Mouse (Mus musculus) embryo, embryonic 11 days (tissue): Measurements from ENCODE around the gene Gclc.

ENCODE experiments used
- DNase-seq: peaks from one replicate; pipeline ENCODE4 v3.0.0-alpha.2; 2015

Gene Gclc

DNA sequence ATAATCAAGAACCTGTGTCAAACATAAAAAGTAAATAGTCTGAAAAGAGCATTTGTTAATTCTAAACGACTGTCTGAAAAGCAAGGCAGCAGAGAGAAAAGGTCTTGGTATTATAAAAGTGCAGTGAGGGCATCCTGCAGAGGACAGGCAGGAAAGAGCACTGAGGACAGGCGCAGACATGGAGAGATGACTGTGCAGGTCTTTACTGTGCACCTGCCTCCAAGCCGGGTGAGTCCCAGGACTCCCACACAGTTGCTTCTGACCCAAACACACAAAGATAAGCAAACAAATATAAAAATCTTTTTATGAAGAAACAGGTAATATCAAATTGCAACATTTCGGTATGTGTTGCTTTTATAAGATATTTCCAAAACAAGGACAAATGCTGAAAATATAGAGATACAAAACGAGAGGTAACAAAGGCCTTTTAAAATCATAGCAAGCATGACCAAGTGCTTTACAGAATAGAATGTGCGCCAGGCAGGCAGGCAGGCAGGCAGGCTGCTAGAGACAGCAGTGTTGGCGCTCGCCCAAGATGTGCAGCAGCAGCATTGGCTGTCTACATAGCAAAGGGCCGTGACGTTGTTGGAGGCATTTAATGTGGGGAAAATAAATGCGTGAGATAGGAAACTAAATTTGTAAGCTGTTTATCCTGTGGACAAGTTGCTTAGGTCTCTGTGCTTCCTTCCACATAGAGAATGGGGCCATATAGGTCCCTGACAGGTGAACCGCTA, 35.4 kb downstream of the Gclc start:
- DNase-seq, result no peak

- DNase-seq, result peak; percentile 18
These were observed 39.5 kb downstream of the Gclc start for GRCm38 (mm10) chr9:77793838-77794237.

DNA sequence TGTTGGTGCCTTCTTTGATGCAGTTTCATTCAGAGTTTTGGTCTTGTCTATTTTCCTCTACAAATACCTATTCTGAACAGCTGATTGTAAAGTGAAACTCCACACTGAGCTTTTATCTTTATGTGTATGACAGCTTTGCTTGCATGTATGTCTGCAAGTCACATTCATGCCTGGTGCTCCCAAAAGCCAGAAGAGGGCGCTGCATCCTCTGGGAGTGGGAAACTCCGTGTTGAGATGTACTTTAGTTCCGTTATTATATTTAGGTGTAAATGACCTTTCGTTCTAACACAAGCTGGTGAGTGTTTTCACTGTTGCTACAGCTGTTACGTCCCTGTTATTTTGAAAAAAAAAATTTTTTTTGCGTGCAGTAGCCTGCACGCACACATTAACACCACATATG, 48.1 kb downstream of the Gclc start:
- DNase-seq, result peak; percentile 72

- no peak for DNase-seq
These were observed 52.1 kb downstream of the Gclc start for GRCm38 (mm10) chr9:77806426-77806825.

DNA sequence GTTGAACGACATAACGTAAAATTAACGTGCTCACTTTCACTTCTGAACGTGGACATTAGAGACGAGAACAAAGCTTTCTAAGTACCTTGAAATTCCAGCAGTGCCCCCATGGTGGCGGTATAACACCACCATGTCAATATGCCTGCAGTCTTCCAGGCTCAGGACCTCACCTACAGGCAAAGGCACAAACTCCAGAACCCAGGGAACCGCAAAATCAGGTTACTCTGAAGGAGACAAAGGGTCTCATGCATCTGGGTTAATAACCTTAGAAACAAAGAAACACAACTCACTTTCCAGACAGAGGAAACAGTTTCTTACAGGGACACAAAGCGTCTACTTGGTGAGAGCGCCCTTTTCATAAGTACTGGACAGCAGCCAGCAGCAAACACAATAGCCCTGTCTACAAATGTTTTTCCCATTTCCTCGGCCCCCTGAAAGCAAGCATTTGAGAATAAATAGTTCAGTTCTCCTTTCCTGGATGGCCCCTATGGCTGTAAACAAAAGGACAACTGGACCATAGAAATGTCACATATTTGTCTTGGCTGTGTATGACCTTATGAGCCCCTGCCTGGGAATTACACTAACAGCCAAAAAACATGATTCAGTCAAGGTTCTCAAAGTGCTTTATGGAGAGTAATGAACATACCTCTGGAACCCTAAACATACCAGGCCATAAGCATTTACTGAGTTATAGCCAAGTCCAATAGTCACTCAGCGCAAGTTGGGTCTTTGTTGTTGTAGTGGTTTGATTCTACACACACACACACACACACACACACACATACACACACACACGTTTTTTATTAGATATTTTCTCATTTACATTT, 52.7 kb downstream of the Gclc start:
- peak; percentile 88 for DNase-seq

DNA sequence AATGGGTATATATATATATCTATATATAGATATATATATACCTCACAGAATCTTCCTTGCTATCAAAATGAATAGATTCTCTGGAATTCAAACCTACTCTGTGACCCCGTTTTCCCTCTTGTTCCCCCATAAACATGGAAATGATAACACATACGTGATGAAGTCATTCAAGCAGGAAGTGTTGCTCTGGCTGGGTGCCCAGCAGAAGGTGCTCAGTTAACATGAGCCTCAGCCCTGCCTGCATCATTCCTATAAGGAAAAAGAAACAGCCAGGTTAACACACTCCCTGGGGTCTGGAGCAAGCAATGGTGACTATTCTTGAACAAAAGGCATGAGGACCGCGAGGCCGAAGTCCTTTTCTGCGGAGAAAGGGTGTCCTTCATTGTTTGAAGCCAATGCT, 54.1 kb downstream of the Gclc start:
- no peak for DNase-seq

GRCm38 (mm10) chr9:77818858-77819257, 64.5 kb downstream of the Gclc start:
- no peak for DNase-seq

- no peak for DNase-seq
These were observed 65.0 kb downstream of the Gclc start for GRCm38 (mm10) chr9:77819318-77819717.

DNA sequence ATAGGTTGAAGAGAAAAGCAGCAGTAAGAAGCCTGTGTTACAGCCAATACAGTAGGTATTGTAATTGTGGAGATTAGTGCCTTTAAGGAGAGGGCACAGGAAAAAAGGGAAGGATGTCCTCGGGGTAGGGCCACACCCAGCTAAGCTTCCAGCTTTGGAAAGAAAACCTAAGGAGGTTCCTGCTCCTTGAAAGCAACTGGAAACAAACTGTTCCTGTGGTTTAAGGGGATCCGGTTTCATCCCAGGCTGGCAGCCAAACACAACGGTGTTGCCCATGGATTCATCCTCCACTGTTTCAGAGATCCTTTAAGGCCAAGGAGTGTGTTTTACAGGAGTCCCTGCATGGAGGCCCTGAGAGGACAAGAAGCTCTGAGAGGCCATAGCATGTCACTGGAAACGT, 66.5 kb downstream of the Gclc start:
- no peak for DNase-seq

DNA sequence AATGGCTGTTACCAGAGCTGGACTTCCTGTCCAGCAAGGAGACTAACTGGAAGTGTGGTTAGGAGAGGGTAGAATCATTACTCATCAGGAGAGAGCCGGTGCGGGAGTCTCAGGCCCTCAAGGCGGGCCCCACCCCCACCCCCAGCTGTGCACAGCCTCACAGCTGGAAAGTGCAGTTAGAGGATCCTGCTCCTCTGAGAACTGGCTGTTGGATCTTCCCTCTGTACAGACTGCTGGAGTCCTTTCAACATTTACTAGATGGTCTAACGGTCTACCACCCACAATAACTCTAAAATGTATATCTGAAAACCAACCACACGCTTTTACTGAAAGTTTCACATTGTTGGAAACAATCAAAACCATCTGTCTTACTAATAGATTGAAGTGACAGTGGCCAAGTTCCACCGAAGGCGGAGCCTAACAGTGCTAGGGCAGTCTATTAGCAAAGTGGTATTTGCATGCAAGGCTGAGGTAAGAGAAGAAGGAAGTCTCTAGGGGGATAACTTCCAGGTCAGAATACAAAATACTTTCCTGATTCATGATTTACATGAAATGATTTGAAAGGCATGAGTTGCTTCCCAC, 71.1 kb downstream of the Gclc start:
- peak; percentile 63 for DNase-seq

- no peak for DNase-seq
These were observed 71.9 kb downstream of the Gclc start for GRCm38 (mm10) chr9:77826237-77826636.

DNA sequence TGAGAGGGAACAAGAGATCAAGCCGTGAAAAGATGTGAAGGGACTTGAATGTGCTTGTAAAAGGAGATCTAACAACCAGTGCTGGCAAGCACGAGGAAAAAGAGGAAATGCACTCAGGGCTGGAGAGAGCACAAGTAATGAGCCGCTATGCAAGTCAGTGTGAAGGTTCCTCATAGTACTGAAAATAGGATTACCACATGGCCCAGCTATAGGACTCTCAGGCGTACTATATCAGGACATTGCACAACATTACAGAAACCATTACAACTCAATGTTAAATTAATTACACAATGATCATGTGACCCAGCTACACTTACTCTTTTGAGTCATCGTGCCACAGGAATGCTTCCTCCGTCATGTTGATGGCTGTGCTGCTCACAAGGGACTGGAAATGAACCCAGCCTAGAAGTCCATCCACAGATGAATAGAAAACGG, 74.2 kb downstream of the Gclc start:
- DNase-seq, result no peak

DNA sequence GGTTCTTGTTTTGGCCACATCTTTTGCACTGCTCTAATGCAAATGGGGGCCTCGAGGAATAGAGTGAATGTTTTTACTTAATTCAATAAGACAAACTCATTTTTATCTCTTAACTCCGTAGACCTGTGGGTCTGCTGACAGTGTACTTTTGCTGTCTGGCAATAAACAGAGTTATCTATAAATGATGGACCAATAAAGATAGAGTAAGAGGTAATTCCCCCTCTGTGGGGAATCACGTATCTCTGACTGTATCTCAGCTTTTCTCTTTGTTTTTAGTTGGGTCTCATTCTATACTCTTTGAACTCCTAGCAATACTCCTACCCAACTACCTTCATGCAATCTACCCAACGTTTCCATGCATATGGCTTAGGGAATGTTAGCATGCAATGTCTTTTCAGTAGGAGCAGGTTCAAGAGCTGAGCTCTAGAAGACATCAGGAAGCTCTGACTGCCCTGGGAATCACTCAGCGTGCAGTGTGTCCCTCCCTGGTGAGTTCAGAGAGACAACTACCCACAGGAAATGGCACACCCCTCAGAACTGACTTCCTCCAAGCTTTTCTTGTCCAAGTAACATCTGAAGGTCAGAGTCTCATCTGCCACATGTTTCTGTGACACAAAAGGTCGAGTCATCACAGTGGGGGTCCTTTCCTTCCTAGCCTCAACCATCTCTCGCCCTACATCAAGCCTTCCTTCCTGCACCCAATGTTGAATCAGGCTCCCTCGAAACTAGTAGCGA, 80.1 kb downstream of the Gclc start:
- peak; percentile 17 for DNase-seq

DNA sequence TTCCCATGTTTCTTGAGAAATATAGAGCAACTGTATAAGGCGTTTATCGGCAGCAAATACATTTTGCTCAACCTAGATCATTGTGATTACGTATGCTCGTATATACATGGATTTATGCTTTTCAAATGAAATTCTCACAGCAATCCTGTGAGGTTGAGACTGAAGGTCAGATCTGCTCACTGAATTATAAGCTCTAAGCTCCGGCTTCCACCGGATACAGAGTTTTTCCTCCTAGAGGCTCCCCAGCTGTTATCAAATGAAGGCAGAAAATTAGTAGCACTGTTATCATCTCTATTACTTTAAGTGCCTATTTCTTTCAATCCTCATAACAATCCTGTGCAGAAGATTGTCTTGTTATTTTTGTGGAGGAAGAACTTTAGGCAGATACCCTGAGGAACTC, 80.8 kb downstream of the Gclc start:
- DNase-seq, result no peak

DNA sequence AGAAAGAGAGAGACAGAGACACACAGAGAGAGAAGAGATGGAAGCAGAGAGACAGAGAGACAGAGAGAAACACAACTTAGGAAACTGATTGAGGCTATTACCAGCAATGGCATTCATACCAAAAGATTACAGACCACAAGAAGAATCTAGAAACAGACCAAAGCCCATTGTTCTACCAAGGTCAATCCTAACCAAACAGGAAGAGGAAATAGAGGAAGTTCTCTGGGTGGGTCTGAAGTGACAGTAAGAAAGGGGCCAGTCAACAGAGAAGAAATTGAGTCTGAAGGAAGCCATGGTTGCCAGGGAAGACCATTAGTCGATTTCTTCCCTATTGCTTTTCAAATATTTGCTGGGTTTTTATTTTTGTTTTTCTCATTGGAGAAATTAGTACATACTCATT, 81.4 kb downstream of the Gclc start:
- DNase-seq, result no peak

DNA sequence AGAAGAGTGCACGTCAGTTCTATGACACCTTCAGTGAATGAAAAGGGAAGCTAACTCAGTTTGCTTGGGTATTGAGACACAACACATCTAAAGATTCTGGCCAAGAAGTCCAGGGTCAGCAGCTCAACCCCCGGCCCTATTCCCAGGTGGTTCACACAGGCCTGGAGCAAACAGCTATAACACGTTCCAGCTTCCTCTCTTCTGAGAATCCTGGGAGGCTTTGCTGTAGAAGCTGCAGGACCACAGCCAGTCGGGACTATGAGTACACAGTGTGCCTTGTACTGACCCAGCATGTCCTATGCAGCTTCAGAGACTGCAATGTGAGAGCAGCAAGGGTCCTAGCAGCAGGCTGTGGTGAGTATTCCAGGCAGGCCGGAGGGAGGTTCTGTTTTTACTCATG, 84.3 kb downstream of the Gclc start:
- DNase-seq, result no peak
